Mouse (Mus musculus): ENCODE data around the gene Trh. TPM values are rescaled to one million over a fixed set of nuclear protein-coding genes. Genes with fewer than 3 reads are reported as not detected.

Trh gene
- polyA plus RNA-seq, 1 experiment from 2014 or later: 1.8 TPM

DNA sequence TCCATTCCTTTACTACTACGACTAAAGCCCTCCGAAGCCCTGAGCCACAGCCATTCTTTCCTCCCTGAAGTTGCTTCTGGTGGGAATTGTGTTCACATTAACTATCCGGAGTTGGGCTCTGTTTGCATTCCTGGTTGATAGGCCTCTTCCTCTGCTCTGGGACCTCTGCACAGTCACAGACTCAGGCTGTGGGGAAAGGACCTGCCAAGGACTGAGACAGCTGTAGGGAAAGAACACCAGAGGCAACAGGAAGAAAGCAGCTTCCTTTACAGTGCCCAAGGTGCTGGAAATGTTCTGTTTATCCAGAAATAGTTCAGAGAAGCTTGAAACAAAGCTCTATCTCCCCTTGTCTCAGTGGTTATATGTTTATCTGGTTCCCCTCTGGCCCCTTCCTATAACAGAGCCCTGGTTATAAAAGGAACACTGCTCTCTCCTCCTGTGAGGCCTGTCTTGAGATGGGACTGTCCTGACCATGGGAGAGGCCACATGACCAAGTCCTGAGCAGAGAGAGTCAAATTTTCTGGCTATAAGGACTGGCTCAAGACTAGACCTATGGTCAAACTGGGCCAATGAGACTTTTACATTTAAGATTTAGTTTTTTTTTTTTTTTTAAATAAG is 8.9 kb upstream of the Trh start:
- H3K4me2 ChIP-seq: no peak overlapping the region
- ATAC-seq (ENCODE audit: low FRiP score): no peak
- WGBS: 70% methylated on average over 3 of the region's 3 CpGs

DNA sequence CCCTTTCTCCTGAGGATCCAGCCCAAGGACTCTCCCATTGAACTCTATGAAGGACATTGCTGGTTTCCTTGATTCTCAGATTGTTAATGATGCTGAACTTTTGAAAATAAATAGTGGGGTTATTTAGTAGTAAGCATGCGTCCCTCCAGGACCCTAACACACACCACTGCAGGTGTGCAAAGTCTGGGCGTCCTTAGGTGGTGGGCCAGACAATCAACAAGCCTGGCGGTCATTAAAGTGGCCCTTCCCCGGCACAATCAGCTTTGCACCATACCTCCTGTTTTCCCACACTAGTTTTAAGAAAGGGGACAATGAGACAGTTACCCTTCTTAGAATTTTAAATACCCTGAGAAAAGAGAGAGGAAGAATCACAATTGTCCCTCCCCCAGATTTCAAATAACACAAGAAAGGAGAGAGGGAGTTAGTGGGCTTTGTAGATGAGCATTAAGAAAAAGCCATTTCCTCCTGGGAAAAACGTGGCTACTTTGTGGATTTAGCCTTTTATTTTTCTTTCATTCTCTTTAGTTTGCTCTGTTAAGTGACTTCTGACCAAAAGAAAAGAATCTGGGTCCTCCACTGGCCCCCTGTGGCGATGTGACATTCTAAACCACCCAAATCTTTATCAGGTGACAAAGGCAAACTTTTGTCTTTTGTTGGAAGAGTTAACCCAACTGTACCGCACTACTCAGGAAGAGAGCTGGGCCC is 2.9 kb upstream of the Trh start:
- Histone ChIP-seq H3K9ac (no peak overlapping the region), H3K27me3 (peaks cover 40% of the 10 kb centered on the region), H3K36me3 (no peaks in the 10 kb centered on the region), H3K4me2 (no peak overlapping the region), H3K4me1 (replicated peaks) (peaks cover 5% of the 10 kb centered on the region; the same call in 1 of the 2 replicates), H3K4me3 (no peak overlapping the region), H3K9me3 (no peaks in the 10 kb centered on the region), H3K27ac (no peak overlapping the region)
- WGBS: 7% methylated on average over 7 of the region's 7 CpGs
- ATAC-seq (ENCODE audit: low FRiP score): no peak

More for the DNA sequence above, 8.9 kb upstream of the Trh start:
- Histone ChIP-seq H3K9ac (no peak overlapping the region), H3K4me3 (no peak overlapping the region), H3K4me1 (replicated peaks) (no peaks in the 10 kb centered on the region; the same call in 1 of the 2 replicates), H3K27me3 (no peaks in the 10 kb centered on the region), H3K27ac (no peak overlapping the region), H3K36me3 (no peaks in the 10 kb centered on the region), H3K9me3 (peaks cover 6% of the 10 kb centered on the region)

DNA sequence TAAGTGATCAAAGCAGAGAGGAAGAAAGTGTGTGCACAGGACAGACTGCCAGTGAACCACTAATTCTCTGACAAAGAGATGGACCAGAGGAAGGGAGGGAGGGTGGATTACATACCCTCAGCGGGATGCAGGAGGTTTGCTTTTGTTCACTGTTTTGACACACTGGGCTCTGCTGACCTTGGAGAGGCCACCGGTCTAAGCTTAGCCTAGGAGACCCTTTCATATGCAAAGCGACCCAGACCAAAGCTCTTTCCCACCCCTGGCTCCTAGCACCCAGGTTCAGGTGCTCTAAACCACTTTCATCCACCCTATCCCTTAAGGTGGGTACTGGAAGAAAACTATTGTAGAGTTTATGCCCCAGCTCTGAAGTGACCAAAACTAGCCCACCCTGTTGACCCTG is 1.9 kb upstream of the Trh start:
- Histone ChIP-seq H3K36me3 (no peaks in the 10 kb centered on the region), H3K9me3 (no peaks in the 10 kb centered on the region), H3K27me3 (peaks cover 42% of the 10 kb centered on the region), H3K9ac (no peak overlapping the region), H3K4me2 (no peak overlapping the region), H3K27ac (no peak overlapping the region), H3K4me3 (no peak overlapping the region), H3K4me1 (replicated peaks) (peaks cover 5% of the 10 kb centered on the region; the same call in 1 of the 2 replicates)
- no peak for ATAC-seq (ENCODE audit: low FRiP score)
- WGBS: 6% methylated on average over 3 of the region's 3 CpGs

DNA sequence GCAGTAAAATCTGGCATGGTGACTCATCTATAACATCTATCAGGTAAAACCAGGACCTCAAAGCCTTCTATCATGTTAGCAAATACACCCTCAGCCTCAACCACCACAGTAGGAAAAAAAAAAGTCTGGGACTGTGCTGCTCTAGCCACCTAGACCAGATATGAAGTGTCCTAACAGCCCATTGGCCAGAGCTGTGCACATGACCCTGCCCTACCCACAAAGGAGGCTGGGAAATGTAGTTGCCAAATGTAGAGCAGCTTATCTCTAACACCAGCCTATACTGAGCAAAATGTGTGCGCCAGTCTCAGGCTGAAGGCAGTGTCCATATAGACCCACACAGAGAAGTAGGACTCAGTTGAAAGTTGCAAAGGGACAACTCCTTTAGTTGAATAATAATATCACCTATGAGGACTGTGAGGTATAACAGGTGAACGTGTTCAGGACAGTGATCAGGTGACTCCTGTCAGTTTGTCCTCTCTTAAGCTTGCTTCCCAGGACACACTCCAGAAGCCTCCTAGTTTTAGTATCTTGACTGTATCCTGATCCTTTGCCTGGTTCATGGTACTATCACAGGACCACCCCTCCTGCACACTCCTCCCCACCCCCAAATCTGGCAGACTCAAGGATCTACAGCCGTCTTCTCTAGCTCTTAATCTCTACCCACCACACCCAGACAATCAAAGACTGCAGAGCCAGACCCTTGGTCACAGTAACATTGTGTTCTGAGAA is 3.1 kb downstream of the Trh start:
- no peak overlapping the region for H3K9ac ChIP-seq
- no peak overlapping the region for H3K4me3 ChIP-seq
- 76% methylated on average over 3 of the region's 3 CpGs for WGBS
- H3K4me1 ChIP-seq (replicated peaks): peaks cover 5% of the 10 kb centered on the region; the same call in 1 of the 2 replicates
- H3K4me2 ChIP-seq: no peak overlapping the region
- H3K27me3 ChIP-seq: peaks cover 37% of the 10 kb centered on the region
- no peaks in the 10 kb centered on the region for H3K36me3 ChIP-seq
- ATAC-seq (ENCODE audit: low FRiP score): peak; percentile 92
- no peak overlapping the region for H3K27ac ChIP-seq
- H3K9me3 ChIP-seq: no peaks in the 10 kb centered on the region

DNA sequence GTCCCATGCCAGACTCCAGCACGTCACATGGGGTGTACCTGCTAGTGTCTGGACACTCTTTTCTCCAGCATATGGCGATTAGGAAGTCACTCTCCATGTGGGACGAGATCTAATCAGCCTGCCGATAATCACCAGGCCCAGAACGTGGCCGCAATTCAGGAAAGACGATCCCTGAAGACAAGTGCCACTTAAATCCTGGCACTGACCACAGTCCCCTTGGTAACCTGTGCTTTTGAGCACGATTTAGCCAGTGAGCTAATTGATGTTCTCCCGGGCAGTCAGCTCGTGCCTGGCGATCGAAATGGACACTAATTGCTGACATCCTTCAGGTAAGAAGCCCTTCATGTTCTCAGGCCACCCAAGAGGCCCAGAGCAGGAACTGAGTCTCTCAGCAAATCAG is 9.4 kb downstream of the Trh start:
- 81% methylated on average over 12 of the region's 12 CpGs for WGBS
- no peak overlapping the region for H3K9ac ChIP-seq
- ATAC-seq (ENCODE audit: low FRiP score): no peak
- no peaks in the 10 kb centered on the region for H3K27me3 ChIP-seq
- no peaks in the 10 kb centered on the region for H3K36me3 ChIP-seq
- no peaks in the 10 kb centered on the region for H3K4me1 ChIP-seq (replicated peaks)
- no peaks in the 10 kb centered on the region for H3K9me3 ChIP-seq
- no peak overlapping the region for H3K4me3 ChIP-seq
- no peak overlapping the region for H3K27ac ChIP-seq
- no peak overlapping the region for H3K4me2 ChIP-seq

DNA sequence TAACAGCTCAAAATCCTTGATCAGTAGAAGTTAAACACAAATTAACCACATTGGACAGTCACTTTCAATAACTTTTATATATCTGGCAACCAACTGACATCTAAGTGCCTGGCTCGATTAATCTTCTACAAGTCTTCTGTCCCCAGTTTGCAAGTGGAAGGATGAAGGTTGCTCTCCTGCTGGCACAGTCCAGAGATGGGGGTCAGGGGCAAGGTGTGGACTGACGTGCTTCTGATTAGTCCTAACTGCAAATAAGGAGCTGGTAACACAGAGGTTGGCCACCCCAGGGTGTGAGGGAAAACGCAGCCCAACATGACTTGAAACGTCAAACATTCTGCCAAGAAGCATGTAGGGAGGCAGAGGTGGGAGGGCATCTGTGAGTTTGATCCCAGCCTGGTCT is 12.7 kb downstream of the Trh start:
- no peaks in the 10 kb centered on the region for H3K4me1 ChIP-seq (replicated peaks)
- WGBS: 77% methylated on average over 4 of the region's 4 CpGs

DNA sequence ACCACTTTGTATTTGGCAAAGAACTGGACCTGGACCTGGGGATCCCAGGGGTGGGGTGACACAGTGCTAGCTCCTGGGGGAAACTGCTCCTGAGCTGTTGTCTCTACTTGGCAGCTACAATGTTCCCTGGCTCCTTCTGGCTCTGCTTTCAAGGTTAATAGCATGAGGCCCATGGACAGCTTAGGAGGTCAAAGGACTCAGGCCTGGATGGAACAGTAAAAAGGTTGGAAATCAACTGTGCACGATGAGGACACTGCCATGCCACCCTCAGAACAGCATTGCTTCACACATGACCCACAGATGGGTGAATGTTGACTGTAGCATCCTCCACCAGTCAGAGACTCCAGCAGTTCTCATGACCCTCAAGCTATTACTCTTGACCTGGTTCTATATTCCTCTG is 13.1 kb downstream of the Trh start:
- ATAC-seq (ENCODE audit: low FRiP score): no peak
- H3K4me1 ChIP-seq (replicated peaks): no peaks in the 10 kb centered on the region
- no peak overlapping the region for H3K4me2 ChIP-seq
- no peaks in the 10 kb centered on the region for H3K36me3 ChIP-seq
- no peak overlapping the region for H3K9ac ChIP-seq
- H3K27ac ChIP-seq: no peak overlapping the region
- 75% methylated on average over 1 of the region's 1 CpGs for WGBS
- H3K27me3 ChIP-seq: no peaks in the 10 kb centered on the region
- no peaks in the 10 kb centered on the region for H3K9me3 ChIP-seq
- no peak overlapping the region for H3K4me3 ChIP-seq

More for the DNA sequence above, 12.7 kb downstream of the Trh start:
- Histone ChIP-seq H3K27me3 (no peaks in the 10 kb centered on the region), H3K4me3 (no peak overlapping the region), H3K9ac (no peak overlapping the region), H3K4me2 (no peak overlapping the region), H3K27ac (no peak overlapping the region), H3K36me3 (no peaks in the 10 kb centered on the region), H3K9me3 (no peaks in the 10 kb centered on the region)
- no peak for ATAC-seq (ENCODE audit: low FRiP score)

DNA sequence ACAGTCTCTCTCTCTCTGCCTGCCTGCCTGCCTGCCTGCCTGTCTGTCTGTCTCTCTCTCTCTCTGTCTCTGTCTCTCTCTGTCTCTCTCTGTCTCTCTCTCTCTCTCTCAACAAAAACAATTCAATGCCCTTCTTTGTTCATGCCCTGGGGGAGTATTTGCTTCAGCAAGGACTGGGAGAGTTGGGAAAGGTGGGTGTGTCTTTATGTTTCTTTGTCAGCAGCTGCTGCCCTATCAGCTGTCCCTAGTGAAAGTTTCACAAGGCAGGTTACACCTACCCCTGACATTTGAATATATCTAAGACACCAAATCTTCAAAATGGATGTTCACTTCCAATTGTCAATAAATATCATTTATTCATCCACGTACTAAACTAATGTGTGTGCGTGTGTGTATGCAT is 14.9 kb downstream of the Trh start:
- no peak for ATAC-seq (ENCODE audit: low FRiP score)
- H3K27ac ChIP-seq: no peak overlapping the region
- H3K9ac ChIP-seq: no peak overlapping the region
- H3K4me2 ChIP-seq: no peak overlapping the region
- no peaks in the 10 kb centered on the region for H3K4me1 ChIP-seq (replicated peaks)
- no peaks in the 10 kb centered on the region for H3K36me3 ChIP-seq
- WGBS: 93% methylated on average over 2 of the region's 2 CpGs
- no peak overlapping the region for H3K4me3 ChIP-seq
- no peaks in the 10 kb centered on the region for H3K27me3 ChIP-seq
- H3K9me3 ChIP-seq: no peaks in the 10 kb centered on the region

DNA sequence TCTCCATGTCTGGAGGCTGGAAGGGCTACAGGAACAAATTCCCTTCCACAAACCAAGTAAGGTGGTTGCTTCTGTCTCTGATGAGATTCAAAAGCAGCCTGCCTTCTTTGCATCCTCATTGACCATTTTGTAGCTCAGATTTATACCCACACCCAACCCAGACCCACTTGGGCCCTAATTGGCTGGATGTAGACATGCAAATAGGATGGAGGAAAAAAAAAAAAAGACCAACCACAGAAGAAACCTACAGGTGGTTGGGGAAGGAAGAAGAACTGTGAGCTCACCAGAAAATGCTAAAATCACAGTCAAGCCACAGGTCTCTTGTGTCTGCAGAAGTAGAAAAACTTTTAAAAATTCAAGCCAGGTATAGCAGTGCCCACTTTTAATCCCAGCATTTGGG is 15.3 kb downstream of the Trh start:
- H3K36me3 ChIP-seq: no peaks in the 10 kb centered on the region
- no peak overlapping the region for H3K27ac ChIP-seq
- H3K4me2 ChIP-seq: no peak overlapping the region
- H3K9me3 ChIP-seq: no peaks in the 10 kb centered on the region
- H3K9ac ChIP-seq: no peak overlapping the region
- no peaks in the 10 kb centered on the region for H3K4me1 ChIP-seq (replicated peaks)
- H3K27me3 ChIP-seq: no peaks in the 10 kb centered on the region
- ATAC-seq (ENCODE audit: low FRiP score): no peak
- no peak overlapping the region for H3K4me3 ChIP-seq

DNA sequence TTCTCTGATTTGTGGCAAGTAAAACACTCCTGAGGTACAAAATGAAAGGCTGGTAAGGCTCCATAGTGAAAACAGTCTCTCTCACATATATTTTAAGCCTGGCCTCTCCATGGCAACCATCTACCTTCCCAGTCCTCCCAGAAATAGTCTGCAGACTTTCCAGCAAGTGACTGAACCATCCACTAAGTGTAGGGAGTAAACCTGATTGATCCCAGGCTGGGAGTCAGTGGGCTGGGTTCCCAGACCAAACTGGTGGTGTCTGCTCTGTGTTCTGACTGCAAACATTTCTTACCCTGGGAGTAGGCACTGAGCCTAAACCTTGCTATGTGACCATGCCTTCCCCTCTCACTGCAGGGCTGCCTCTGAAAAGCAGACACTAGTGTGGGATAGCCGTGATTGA is 19.5 kb downstream of the Trh start:
- Histone ChIP-seq H3K27ac (no peak overlapping the region), H3K9ac (no peak overlapping the region), H3K4me2 (no peak overlapping the region), H3K9me3 (no peaks in the 10 kb centered on the region; the same call in 1 of the 2 replicates), H3K36me3 (no peaks in the 10 kb centered on the region), H3K4me3 (no peak overlapping the region), H3K27me3 (no peaks in the 10 kb centered on the region), H3K4me1 (replicated peaks) (no peaks in the 10 kb centered on the region)
- no peak for ATAC-seq (ENCODE audit: low FRiP score)
- 72% methylated on average over 1 of the region's 1 CpGs for WGBS

DNA sequence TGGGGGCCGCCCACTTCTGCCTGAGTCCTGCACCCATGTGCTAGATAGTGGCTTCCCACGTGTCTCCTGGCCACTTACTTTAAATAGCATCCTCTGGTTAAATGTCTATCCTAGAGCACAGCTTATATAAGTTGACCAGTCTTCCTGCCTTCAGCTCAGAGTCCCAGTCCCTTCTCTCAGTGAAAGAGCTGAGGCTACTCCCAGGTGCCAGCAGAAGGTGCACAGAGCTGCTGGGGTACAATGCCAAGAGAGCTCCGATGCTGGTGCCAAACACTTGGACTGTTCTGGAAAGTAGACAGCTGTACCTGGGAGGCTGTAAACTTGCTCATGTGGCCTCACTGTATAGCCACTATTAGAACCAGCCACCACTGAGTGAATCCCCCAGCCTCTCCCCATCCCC is 22.4 kb downstream of the Trh start:
- Histone ChIP-seq H3K9me3 (no peaks in the 10 kb centered on the region; the same call in 1 of the 2 replicates), H3K9ac (no peak overlapping the region), H3K36me3 (no peaks in the 10 kb centered on the region), H3K4me2 (no peak overlapping the region), H3K4me3 (no peak overlapping the region), H3K27me3 (no peaks in the 10 kb centered on the region; the same call in 1 of the 2 replicates), H3K27ac (no peak overlapping the region), H3K4me1 (replicated peaks) (no peaks in the 10 kb centered on the region)
- no peak for ATAC-seq (ENCODE audit: low FRiP score)
- 90% methylated on average over 3 of the region's 3 CpGs for WGBS

DNA sequence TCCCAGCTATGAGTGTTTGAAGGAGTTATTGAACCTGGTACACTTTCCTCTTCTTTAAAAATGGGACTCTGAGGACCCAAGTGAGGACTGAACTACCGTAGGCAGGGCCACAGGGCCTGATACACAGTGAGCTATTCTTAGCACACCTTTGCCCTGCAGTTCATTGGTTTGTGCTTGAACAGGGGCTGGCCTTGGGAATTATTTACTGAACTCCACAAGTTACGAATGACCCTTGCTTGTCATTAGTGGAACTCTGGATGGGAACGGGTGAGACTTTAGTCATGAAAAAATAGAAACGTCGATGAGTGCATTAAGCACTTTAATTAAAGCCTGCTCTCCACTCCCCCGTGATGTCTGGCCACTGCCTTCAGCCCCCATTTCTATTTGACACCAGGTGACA is 22.8 kb downstream of the Trh start:
- H3K27ac ChIP-seq: no peak overlapping the region
- ATAC-seq (ENCODE audit: low FRiP score): no peak
- no peak overlapping the region for H3K4me2 ChIP-seq
- H3K36me3 ChIP-seq: no peaks in the 10 kb centered on the region
- no peaks in the 10 kb centered on the region for H3K4me1 ChIP-seq (replicated peaks)
- 84% methylated on average over 6 of the region's 6 CpGs for WGBS
- no peak overlapping the region for H3K9ac ChIP-seq
- no peak overlapping the region for H3K4me3 ChIP-seq
- no peaks in the 10 kb centered on the region; the same call in 1 of the 2 replicates for H3K27me3 ChIP-seq
- H3K9me3 ChIP-seq: no peaks in the 10 kb centered on the region; the same call in 1 of the 2 replicates
